Mouse (Mus musculus) heart, adult 9 months (tissue): Measurements from ENCODE around the gene Olfr273.
"Not testable (repeated sequence)": the region's sequence is repeated elsewhere in the genome, so short reads cannot be mapped to it uniquely, and the experiment has no call there.

Experiments
- DNase-seq, 2 experiments: peaks; one replicate each; pipeline ENCODE4 v3.0.0; 2022; ENCODE audit warnings: low spot score in 2 of 2

Olfr273 gene

GRCm38 (mm10) chr4:52859136-52859535 lies at the start of gene Olfr273:
Gene Olfr273, minus strand, starts transcription at chr4:52859236.
- DNase-seq = no peak

- DNase-seq = no peak
These were observed 5.1 kb upstream of the Olfr273 start for GRCm38 (mm10) chr4:52864156-52864555.

- no peak for DNase-seq
These were observed 9.4 kb downstream of the Olfr273 start for GRCm38 (mm10) chr4:52849672-52850071.

GRCm38 (mm10) chr4:52849039-52849635 lies 9.9 kb downstream of the Olfr273 start:
- no peak for DNase-seq

- not testable (repeated sequence) for DNase-seq
These were observed 13.6 kb downstream of the Olfr273 start for GRCm38 (mm10) chr4:52845411-52845810.

DNA sequence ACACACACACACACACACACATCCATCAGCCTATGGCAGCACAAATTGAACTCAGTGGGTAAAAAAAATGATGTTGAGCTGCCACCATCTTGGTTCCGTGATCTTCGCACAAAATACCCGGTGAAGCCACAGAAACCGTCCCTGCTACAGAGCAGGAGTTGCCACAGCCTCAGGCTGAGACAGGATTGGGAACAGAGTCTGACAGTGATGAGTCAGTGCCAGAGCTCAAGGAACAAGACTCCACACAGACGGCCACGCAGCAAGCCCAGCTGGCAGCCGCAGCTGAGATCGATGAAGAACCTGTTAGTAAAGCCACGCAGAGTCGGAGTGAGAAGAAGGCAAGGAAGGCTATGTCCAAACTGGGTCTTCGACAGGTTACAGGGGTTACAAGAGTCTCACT lies 37.7 kb downstream of the Olfr273 start:
- no peak for DNase-seq

- DNase-seq = no peak
These were observed 44.7 kb downstream of the Olfr273 start, which contains the start of gene Olfr275 for GRCm38 (mm10) chr4:52814304-52814703. Gene Olfr275, plus strand, starts transcription at chr4:52814604.

- DNase-seq = no peak
These were observed 47.2 kb downstream of the Olfr273 start for GRCm38 (mm10) chr4:52811871-52812270.
